Mouse (Mus musculus) adrenal gland, adult 18-20 months (tissue): ENCODE data around the gene Adamts6. TPM values are rescaled to one million over a fixed set of nuclear protein-coding genes. Genes with fewer than 3 reads are reported as not detected.

Experiments used
- DNase-seq, 2 experiments: peaks; one replicate each; pipeline ENCODE4 v3.0.0; 2021 to 2022; ENCODE audit warnings: low spot score in 2 of 2
- total RNA-seq, 2 experiments: library from RNA; stranded (reverse); gene quantifications; 1 replicate in 1 of 2; 2 replicates in 1 of 2; pipeline ENCODE4 v1.2.3; 2021

Adamts6 gene
- total RNA-seq, 2 experiments from 2014 or later, result 1.5 to 2.0 TPM

- no peak for DNase-seq
These were observed 165.8 kb downstream of the Adamts6 start for GRCm38 (mm10) chr13:104453271-104453974.

- DNase-seq, result no peak
These were observed 172.7 kb downstream of the Adamts6 start for GRCm38 (mm10) chr13:104460287-104460686.

DNA sequence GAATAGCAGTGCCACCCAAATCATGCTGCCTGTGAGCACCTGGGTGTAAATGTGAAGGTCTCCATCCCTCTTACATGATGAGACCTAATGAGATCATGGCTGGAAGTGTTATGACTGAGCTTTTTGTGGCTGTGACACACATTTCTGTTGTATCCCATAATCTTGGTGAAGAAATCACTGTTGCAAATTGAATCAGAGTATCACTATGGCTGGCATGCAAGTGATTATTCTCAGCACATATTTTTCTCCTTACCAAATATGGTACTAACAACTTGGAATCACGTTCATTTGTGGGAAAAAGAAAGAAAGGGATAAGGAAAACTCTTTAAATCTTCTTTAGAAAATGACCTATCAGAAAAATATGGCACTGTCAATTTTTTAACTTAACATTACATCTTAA is 180.4 kb downstream of the Adamts6 start:
- DNase-seq, result no peak

DNA sequence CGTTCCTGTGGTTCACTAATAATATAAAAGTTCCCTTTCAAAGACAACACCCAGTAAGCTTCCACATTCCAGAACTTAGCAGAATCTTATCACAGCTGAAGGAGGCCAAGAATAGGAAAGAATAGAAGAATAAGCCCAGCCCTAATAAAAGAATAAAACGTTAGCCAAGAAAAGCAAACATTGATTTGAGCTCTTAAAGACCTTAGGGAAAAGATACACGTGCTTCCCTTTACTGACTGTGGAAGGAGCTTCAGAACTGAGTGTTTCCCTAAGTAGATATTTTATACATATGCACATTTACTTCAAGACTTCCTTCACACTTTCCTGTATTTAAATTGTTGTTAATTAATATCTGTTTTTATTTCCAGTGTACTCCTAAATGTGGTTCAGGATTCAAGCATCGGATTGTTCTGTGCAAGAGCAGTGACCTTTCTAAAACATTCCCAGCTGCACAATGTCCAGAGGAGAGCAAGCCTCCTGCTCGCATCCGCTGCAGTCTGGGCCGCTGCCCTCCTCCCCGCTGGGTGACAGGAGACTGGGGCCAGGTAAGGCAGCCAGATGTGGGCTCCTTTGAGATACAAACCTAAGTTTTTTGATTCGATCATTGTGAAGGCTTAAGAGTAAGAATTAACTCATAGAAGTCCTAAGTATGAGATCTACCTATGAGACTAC is 188.8 kb downstream of the Adamts6 start:
- no peak for DNase-seq

DNA sequence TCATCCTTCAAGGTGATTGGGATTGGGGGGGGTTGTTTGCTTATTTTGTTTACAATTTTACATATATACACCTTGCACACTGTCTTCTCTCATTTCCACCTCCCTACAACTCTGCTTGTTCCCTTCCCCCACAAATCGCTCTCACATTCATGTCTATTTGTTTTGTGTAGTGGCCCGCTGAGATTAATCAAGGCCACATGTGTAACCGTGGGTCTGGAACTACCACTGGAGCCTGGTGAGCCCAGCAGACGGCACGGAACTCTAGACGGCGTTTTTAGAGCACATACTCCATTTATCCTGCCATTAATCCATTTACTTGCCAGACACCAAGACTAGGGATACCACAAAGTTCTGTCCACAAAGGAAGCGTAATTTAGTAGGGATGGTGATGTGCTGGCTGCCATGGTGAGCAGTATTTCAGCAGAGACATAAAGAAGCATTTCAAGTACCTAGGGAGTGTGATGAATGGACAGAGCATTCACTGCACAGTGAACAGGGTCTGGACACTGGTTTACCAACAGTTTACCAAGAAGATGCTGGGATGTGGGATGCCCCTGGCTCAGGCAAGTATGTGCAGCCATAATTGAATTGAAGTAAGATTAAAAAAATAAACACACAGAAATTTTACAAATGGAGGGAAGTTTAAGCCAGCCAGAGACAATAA is 194.9 kb downstream of the Adamts6 start:
- no peak for DNase-seq

DNA sequence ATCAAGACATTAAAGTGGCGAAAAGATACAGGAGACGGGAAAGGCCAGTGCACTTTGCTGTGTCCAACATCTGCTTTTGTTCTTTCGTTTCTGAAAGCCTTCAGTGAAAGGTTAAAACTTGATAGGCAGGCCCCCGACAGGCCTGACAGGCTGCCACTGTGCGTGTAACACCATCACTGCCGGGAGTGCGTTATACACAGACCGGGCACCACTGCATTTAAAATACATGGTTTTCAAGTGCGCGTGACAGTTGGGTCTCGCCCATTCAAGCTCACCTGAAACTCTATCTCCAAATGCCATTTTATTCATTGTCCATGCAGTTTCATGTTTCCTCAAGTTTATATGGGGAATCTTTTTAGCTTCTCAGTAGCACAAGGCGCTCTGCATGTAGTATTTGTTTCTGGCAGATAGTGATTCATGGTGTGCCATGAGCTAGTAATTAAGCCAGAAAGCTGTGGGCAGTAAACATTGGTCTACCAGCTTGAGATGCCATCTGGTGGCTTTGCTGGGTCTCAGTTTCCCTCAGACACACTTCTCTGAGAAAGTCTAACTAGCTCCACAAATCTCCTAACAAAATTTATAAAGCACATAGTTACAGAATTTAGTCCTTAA is 195.6 kb downstream of the Adamts6 start:
- DNase-seq, result no peak

DNA sequence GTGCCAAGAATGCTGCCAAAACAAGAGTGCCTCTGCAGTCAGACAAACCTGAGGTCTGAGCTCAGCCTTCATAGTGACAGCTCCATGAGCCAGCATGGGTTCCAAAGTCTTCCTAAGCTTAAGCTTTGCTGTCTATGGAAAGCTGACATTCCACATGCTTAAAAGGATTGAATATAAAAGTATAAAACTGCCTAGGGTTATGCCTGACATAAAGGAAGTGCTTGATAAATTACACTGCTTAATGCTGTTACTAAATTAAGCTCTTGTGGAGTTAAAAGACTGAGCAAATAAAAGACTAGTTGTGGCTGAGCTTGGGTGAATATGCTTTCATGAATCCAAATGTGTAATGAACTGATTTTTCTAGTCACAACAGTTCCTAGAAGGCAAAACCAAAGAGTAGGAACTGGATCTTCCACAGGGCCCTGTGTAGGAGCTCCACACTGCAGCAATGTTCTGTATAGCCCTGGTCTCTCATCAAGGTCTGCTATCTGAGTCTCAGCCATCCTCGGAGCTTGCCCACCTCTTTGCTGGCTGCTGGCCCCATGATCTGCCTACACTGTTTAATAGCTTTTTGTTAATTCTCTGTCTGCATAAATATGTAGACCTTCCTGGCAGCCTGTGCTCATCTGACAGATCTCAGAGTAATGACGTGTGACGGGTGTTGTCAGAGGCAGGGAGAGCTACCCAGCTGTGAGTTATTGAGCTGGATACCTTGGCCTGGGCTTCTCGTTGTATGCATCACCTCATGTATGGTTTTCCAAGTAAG is 203.6 kb downstream of the Adamts6 start:
- no peak for DNase-seq

DNA sequence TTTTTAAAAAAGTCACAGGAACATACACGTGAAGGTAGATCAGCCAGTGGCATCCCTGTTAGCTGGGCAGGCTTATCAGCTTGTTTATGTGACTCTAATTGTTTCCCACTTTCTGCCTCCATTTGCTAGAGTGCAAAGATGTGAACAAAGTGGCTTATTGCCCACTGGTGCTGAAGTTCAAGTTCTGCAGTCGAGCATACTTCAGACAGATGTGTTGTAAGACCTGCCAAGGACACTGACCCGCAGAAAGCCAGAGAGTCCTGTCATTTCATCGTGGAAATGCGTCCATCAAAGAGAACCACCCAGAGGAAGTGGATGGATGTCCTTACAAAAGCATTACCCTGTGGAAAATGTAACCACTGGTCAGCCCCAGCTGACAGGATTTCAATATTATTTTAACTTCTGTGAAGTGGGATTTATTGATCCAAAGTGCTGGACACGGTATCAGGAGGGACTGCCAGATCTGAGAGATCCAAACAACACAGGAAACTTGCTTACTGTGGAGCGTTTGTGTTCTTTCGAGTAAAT is 205.9 kb downstream of the Adamts6 start:
- no peak for DNase-seq

DNA sequence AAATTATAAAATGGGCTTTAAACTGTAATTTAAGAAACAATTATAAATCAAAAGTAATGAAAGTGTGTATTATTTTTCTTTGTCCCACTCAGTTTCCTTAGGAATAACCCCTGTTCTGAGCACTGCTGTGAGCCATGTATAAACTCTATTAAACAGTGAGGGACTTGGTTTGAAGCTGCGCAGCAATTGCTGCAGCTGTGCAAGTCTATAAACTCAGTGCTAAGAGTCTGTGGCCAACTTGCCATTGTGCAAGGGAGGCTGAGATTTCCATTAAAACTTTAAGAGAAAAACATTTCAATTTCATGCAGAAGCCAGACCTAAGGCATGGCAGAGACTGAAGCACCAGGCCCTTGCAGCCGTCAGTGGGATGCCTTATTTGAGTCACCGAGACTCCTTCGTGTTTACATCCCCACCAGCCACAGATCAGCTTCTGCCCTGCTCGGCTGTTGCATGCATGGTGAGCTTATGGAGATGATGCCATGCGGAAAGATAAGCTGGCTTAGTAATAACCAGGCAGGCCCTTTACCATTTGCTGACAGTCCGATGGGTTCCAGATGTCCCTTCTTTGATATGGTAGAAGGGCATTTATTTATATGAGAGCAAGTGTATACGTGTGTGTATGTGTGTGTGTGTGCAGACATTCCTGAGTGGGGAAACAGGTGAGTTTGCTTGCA is 206.7 kb downstream of the Adamts6 start:
- no peak for DNase-seq

DNA sequence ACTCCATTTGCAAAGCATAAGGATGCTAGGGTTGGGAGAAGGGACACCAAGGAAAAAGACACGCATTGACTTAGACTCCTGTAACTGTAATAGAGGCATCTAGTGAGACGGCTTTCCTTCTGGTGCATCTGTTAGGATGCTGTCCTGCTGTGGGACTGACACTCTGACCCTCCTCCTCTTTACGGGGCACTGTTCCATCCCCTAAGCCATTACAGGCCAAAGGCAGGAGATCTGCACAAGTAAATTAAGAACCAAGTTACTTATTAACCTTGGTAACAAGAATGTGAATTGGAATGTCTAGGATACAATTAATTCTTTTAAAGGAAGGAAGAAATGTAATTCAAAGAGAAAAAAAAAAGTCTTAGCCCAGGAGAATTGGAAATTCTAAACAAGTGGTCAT is 210.0 kb downstream of the Adamts6 start:
- DNase-seq, result no peak

DNA sequence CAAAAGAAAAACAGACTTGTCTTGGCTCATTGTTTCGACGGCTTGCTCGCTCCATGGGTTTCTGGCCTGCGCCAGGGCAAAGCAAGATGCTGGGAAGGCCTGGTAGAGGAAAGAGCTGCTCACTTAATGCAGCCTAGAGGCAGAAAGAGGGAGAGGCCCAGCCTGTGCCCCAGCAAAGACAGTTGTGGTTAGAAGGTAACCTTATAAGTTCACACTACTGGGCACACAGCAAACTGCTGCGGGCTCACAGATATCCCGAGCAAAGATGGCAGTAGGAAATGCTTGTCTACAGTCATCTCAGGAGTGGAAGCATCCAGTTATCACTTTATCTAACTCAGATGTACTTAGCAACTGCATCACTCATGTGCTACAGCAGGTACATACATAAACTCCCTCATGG is 211.0 kb downstream of the Adamts6 start:
- no peak for DNase-seq

DNA sequence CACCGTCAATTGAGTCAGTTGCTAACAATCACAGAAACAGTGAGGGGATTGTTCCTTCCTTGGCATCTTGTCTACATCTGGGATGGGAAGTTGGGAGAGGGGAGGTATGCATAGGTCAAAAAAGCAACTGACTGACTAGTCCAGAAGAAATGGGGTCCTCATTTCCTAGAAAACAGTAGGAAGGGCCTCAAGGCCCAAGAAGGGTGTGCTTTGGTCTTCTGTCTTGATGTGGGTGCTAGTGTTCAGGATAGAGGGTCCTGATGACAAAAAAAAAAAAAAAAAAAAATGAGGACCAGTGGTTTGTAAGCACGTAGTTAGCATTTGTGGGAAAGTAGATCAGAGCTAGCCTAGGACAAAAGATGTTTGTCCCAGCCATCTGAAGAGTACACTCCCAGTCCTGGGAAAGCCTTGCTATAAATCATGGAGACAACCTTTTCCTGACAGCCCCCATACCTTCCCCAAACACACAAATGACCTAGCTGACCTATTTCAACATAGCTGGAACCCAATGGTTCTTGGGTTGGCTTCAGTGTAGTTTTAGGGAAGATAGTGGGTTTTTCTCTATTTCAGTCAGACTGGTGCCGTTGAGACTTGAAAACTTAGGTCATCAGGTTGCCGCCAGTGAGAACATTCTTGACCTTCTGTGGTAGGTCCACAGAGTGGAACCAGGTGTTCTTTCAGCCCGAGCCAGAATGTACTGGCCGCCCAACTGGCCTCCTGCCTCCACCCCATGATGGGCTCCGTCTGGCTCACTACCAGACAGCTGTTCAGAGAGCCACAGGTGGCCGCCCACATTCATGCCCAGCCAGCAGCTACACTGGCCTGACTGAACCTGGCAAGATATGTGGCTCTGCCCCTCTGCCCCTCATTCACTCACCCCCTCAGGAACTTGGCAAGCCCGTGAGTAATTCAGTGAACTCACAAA is 211.7 kb downstream of the Adamts6 start:
- DNase-seq, result no peak

GRCm38 (mm10) chr13:104502406-104502805 is 214.8 kb downstream of the Adamts6 start:
- DNase-seq, result no peak

GRCm38 (mm10) chr13:104504043-104504442 is 216.4 kb downstream of the Adamts6 start:
- no peak for DNase-seq

DNA sequence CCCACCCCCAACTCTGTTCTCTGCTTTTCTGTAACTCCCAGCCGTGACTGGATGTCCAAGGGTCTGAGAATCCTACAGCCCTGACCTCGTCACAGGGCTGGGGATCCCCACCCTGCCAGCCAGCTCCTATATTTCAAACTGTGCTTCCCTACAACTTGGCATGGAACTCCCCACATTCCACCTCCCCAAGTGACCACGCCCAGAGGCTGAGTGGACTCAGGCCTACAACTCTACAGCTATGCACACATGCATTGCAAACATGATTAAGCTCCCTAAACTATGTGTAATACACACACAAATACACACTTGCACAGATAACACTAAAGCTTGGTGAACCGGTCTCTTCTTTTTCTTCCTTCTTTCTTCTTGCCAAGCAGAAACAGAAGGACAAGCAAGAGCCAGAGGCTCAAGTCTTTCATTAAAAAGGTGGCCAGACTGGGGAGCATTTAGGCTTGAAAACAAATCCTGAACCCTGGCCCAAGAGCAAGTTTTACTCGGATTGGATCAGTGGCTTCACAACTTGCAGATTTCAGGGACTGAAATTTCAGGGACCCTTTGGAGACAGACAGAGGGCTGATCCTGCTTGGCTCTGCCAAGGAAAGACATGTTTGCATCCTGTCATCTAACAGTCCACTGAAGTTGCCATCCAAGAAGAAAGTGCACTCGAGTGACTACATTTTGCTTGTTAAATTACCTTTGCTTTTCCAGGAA is 218.7 kb downstream of the Adamts6 start:
- no peak for DNase-seq

GRCm38 (mm10) chr13:104507671-104508070 is 220.0 kb downstream of the Adamts6 start:
- DNase-seq, result no peak

DNA sequence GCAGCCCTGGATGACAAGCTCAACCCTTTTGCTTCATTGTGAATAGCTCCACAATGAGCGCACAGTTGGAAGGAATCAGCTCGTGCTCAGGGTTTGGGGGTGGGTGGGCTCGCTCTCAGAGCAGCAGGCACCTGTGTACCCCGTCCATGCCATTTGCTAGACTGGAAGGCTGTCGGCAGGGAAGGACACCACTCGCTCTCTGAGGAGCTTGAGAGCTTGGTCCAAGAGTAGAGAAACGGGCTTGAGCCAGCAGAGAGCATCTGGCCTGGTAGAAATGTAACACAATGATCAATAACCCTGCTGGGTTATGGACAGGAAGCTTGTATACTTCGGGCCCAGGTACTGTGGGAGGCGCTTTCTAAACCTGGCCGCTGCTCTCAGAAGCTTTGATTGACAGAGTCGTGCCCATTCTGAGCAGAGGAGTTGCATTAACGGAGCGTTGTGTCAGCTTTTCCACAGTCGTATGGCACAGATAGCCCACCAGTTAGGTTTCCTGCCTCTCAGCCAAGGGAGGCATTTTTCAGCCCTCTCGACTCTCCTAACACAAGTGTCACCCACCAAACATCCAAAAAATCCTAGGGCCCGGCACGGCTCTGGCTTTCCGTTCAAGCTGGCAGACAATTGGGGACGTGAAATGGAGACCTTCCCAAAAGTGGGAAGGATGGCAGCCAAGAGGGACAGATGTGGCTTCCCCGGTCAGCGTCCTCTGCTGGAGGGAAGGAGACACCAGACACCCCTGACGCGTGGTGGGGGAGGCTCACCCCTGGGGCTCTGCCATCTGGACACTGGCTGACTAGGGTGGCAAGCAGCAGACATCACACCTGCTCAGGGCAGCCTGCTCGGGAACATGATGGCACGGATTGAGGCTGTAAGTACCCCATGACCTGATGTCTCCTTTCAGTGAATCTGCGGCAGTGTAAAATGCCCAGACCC is 222.2 kb downstream of the Adamts6 start:
- no peak for DNase-seq
